Mouse (Mus musculus) spleen, adult 2 months (tissue): Measurements from ENCODE around the gene Numb.

Source experiments
- CTCF ChIP-seq: fragments of 200-500 bp; IDR thresholded peaks from 2 replicates; pipeline ENCODE4 v1.5.1; 2011; ENCODE audit warnings: mild to moderate bottlenecking, inconsistent platforms; ENCODE audit not compliant: insufficient read depth, insufficient read length, insufficient replicate concordance; ENCODE audit errors: extremely low read depth
- POLR2A ChIP-seq: fragments of 200-500 bp; IDR thresholded peaks from 2 replicates; pipeline ENCODE4 v1.6.1; 2011; ENCODE audit warnings: low read depth, low read length, inconsistent platforms

GRCm38 (mm10) chr12:83764044-83764365, 157.7 kb downstream of the Numb start:
- TF ChIP-seq CTCF (no peak), POLR2A (no peak)
